Mouse (Mus musculus) myocyte (in vitro differentiated cells): ENCODE results near the gene Wnk4. TPM values are rescaled to one million over a fixed set of nuclear protein-coding genes. Genes with fewer than 3 reads are reported as not detected.
A peak's percentile ranks its signal among the peaks of the same experiment; 100 is the strongest.

Source experiments
- H3K27me3 ChIP-seq: one replicate; pipeline ENCODE4 v1.6.1; 2011; ENCODE audit not compliant: control insufficient read depth, insufficient read depth, insufficient read length
- H3K36me3 ChIP-seq: one replicate; pipeline ENCODE4 v1.6.1; 2011; ENCODE audit not compliant: control insufficient read depth, insufficient read depth
- H3K4me2 ChIP-seq: one replicate; pipeline ENCODE4 v1.6.1; 2011; ENCODE audit warnings: low read depth, control low read depth
- H3K4me3 ChIP-seq: one replicate; pipeline ENCODE4 v1.5.1; 2011; ENCODE audit warnings: mild to moderate bottlenecking, control low read depth, moderate library complexity
- H3K79me2 ChIP-seq: one replicate; pipeline ENCODE4 v1.6.1; 2011; ENCODE audit not compliant: control insufficient read depth, insufficient read depth
- H3ac ChIP-seq: one replicate; pipeline ENCODE4 v1.6.1; 2011; ENCODE audit not compliant: control insufficient read depth, insufficient read length
- CEBPB ChIP-seq: IDR thresholded peaks from 2 replicates; pipeline ENCODE4 v1.6.1; 2011; ENCODE audit warnings: mild to moderate bottlenecking, moderate library complexity; ENCODE audit not compliant: poor library complexity, insufficient read depth, severe bottlenecking
- E2F4 ChIP-seq: IDR thresholded peaks from one replicate; pipeline ENCODE4 v1.6.1; 2011; ENCODE audit warnings: mild to moderate bottlenecking, control low read depth, moderate library complexity; ENCODE audit not compliant: insufficient read depth
- MAX ChIP-seq: IDR thresholded peaks from one replicate; pipeline ENCODE4 v1.6.1; 2011; ENCODE audit warnings: low read depth, mild to moderate bottlenecking, control low read depth
- MYOD1 ChIP-seq, 3 experiments: IDR thresholded peaks; one replicate each; pipeline ENCODE4 v1.6.1; 2011; ENCODE audit warnings: control low read depth in 2 of 3, low read depth in 2 of 3, mild to moderate bottlenecking in 2 of 3, moderate library complexity in 1 of 3; ENCODE audit not compliant: insufficient read length in 2 of 3, control insufficient read depth in 1 of 3
- MYOG ChIP-seq, 3 experiments: IDR thresholded peaks; one replicate each; pipeline ENCODE4 v1.6.1; 2011; ENCODE audit warnings: control low read depth in 2 of 3, low read depth in 2 of 3, mild to moderate bottlenecking in 2 of 3; ENCODE audit not compliant: insufficient read length in 2 of 3, control insufficient read depth in 1 of 3, insufficient read depth in 1 of 3
- POLR2A ChIP-seq: IDR thresholded peaks from one replicate; pipeline ENCODE4 v1.6.1; 2011; ENCODE audit warnings: low read depth, mild to moderate bottlenecking, control low read depth, moderate library complexity; ENCODE audit not compliant: insufficient read length
- POLR2AphosphoS2 ChIP-seq: IDR thresholded peaks from one replicate; pipeline ENCODE4 v1.6.1; 2011; ENCODE audit warnings: low read depth, control low read depth; ENCODE audit not compliant: insufficient read length
- REST ChIP-seq: IDR thresholded peaks from one replicate; pipeline ENCODE4 v1.6.1; 2011; ENCODE audit warnings: mild to moderate bottlenecking, control low read depth, moderate library complexity; ENCODE audit not compliant: insufficient read depth, insufficient read length
- SRF ChIP-seq: IDR thresholded peaks from one replicate; pipeline ENCODE4 v1.6.1; 2011; ENCODE audit warnings: low read depth; ENCODE audit not compliant: control insufficient read depth, insufficient read length
- TCF12 ChIP-seq: IDR thresholded peaks from one replicate; pipeline ENCODE4 v1.6.1; 2011; ENCODE audit warnings: mild to moderate bottlenecking, control low read depth; ENCODE audit not compliant: poor library complexity, insufficient read depth, severe bottlenecking
- TCF3 ChIP-seq: IDR thresholded peaks from one replicate; pipeline ENCODE4 v1.6.1; 2011; ENCODE audit warnings: low read depth, control low read depth; ENCODE audit not compliant: insufficient read length
- USF1 ChIP-seq: IDR thresholded peaks from one replicate; pipeline ENCODE4 v1.6.1; 2011; ENCODE audit warnings: low read depth, mild to moderate bottlenecking, control low read depth, moderate library complexity
- polyA plus RNA-seq: library from polyadenylated mRNA; unstranded; fragments of >200 nt; fragmentation: generic; extraction: Trizol; gene quantifications from one replicate; pipeline ENCODE4 v1.2.1, GENCODE M21; 2012; ENCODE audit warnings: missing spikeins

The Wnk4 gene
- polyA plus RNA-seq, 1 experiment, result 0.19 TPM

DNA sequence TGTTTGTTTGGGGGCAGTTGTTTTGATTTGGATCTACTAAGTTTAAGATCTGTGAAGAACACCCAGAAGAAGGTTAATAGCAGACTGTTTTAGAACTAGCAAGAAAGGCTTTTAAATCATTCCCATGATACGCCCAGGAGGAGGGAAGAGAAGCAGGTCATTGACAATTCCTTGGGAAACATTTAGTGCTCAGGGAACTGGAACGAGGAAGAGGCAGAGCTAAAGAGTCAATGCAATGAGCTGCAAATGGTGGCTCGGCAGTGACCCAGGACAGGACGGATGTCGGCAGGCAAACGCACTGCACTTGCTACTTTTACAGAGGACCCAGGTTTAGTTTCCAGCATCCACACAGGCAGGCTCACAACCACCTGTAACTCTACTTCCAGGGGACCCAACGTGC is 20.5 kb downstream of the Wnk4 start:
- Histone ChIP-seq H3K4me3 (no peak overlapping the region), H3K27me3 (no peaks in the 10 kb centered on the region), H3K36me3 (no peaks in the 10 kb centered on the region), H3K4me2 (no peak overlapping the region), H3ac (no peak overlapping the region), H3K79me2 (no peaks in the 10 kb centered on the region)
- TF ChIP-seq MYOG (IDR thresholded peaks at IDR 0.05; ENCODE audit: control insufficient read depth in 1 of 3, insufficient read depth in 1 of 3, insufficient read length in 2 of 3, low read depth in 2 of 3), result no peak
- no peak for TF ChIP-seq POLR2A
- TF ChIP-seq MAX, result no peak
- TF ChIP-seq TCF12, result no peak
- no peak for TF ChIP-seq MYOD1 (IDR thresholded peaks at IDR 0.05; ENCODE audit: control insufficient read depth in 1 of 3, insufficient read length in 2 of 3, low read depth in 2 of 3)
- TF ChIP-seq USF1, result no peak
- no peak for TF ChIP-seq SRF
- no peak for TF ChIP-seq CEBPB
- no peak for TF ChIP-seq POLR2AphosphoS2

DNA sequence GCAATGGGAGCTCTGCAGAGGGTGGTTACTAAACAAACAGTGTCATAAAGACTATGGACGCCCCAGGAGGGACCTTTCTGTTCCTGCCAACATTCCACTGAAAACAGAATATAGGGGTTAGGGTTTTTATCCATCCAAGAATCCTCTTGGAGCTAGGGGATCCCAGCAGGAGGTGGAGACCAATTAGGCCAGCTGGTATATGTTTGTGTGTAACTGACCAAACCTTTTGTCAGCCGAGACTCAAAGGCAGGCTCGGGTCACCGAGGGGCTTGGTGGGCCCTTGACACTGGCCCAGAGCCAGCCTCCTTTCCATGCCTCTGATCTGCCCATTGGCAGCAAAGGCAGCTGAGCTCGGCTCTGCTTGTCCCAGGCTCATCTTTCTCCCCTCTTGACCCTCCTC is 22.5 kb downstream of the Wnk4 start:
- H3K4me2 ChIP-seq, result no peak overlapping the region
- H3K4me3 ChIP-seq, result no peak overlapping the region
- no peaks in the 10 kb centered on the region for H3K27me3 ChIP-seq
- no peak overlapping the region for H3ac ChIP-seq
- no peak for TF ChIP-seq SRF
- TF ChIP-seq E2F4, result no peak
- no peak for TF ChIP-seq CEBPB
- no peak for TF ChIP-seq REST
- TF ChIP-seq USF1, result no peak
- no peak for TF ChIP-seq MYOG (IDR thresholded peaks at IDR 0.05; ENCODE audit: control insufficient read depth in 1 of 3, insufficient read depth in 1 of 3, insufficient read length in 2 of 3, low read depth in 2 of 3)
- no peak for TF ChIP-seq TCF12
- H3K36me3 ChIP-seq, result peaks cover 4% of the 10 kb centered on the region
- H3K79me2 ChIP-seq, result no peaks in the 10 kb centered on the region

DNA sequence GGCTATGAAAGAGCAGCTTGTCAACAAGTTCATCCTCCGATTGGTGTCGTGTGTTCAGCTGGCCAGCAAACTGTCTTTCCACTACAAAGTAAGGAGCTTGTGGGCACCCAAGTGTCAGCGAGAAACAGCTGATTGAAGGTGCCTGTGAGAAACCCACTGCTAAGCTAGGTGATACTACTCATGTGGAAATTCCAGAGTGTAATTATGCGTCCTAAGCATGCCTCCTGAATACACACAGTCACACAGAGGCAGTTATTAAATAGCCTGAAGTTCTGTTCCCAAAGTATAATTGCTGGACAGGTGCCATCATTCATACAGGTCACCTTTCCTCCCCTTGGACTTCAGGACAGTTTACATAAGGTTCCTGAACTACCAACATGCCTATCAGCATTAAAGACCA is 23.4 kb downstream of the Wnk4 start:
- Histone ChIP-seq H3K4me2 (no peak overlapping the region), H3K27me3 (no peaks in the 10 kb centered on the region), H3K4me3 (no peak overlapping the region), H3ac (no peak overlapping the region), H3K79me2 (no peaks in the 10 kb centered on the region), H3K36me3 (peaks cover 10% of the 10 kb centered on the region)
- TF ChIP-seq USF1, result no peak
- TF ChIP-seq CEBPB, result no peak
- no peak for TF ChIP-seq TCF12
- TF ChIP-seq REST, result no peak
- TF ChIP-seq POLR2AphosphoS2, result no peak
- TF ChIP-seq MYOD1 (IDR thresholded peaks at IDR 0.05; ENCODE audit: control insufficient read depth in 1 of 3, insufficient read length in 2 of 3, low read depth in 2 of 3), result no peak
- TF ChIP-seq SRF, result no peak
- TF ChIP-seq POLR2A, result no peak
- TF ChIP-seq MAX, result no peak
- no peak for TF ChIP-seq E2F4
- no peak for TF ChIP-seq TCF3
- no peak for TF ChIP-seq MYOG (IDR thresholded peaks at IDR 0.05; ENCODE audit: control insufficient read depth in 1 of 3, insufficient read depth in 1 of 3, insufficient read length in 2 of 3, low read depth in 2 of 3)

DNA sequence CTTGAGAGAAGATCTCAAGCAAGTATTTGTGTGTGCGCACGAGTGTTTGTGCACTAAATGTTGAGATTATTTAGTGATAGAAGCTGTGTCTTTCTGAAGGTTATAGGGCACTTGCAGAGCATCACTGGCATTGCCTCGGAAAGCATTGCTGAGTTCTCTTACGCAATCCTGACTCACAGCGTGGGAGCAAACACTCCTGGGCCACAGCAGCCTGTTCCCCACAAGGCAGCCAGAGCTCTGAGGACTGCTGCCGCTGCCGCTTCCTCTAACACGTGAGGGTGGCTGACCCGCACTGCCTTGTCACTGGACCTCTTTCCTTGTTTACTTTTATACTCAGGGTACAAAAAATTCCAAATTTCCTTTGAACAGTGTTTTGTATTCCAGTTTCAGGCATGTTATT is 26.9 kb downstream of the Wnk4 start:
- Histone ChIP-seq H3K4me3 (no peak overlapping the region), H3K36me3 (peaks cover 28% of the 10 kb centered on the region), H3K27me3 (no peaks in the 10 kb centered on the region), H3K4me2 (no peak overlapping the region), H3K79me2 (no peaks in the 10 kb centered on the region), H3ac (no peak overlapping the region)
- TF ChIP-seq E2F4 (no peak), CEBPB (peak; percentile 88)

DNA sequence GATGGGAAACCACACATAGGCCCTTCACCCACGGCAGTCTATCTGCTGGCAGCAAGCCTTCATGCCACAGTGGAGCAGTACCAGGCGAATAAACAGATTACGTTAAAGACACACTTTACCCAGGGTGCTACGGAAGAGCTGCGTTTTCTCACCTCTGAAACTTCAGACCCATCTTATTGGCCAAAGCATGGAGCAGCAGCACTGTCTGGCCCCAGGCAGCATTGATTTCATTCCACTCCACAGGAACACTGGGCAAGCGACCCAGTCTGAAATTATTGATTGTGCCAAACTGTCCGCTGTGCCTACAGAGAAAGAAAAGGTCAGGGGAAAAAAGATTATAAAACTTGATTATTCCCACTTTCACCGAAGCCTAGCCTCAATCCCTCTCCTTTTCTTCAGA is 30.9 kb downstream of the Wnk4 start:
- Histone ChIP-seq H3K79me2 (no peaks in the 10 kb centered on the region), H3ac (no peak overlapping the region), H3K27me3 (no peaks in the 10 kb centered on the region), H3K4me2 (no peak overlapping the region), H3K4me3 (no peak overlapping the region), H3K36me3 (peaks cover 58% of the 10 kb centered on the region)
- no peak for TF ChIP-seq E2F4
- no peak for TF ChIP-seq TCF3
- TF ChIP-seq REST, result no peak
- no peak for TF ChIP-seq MAX
- TF ChIP-seq MYOG (IDR thresholded peaks at IDR 0.05; ENCODE audit: control insufficient read depth in 1 of 3, insufficient read depth in 1 of 3, insufficient read length in 2 of 3, low read depth in 2 of 3), result no peak
- no peak for TF ChIP-seq MYOD1 (IDR thresholded peaks at IDR 0.05; ENCODE audit: control insufficient read depth in 1 of 3, insufficient read length in 2 of 3, low read depth in 2 of 3)
- no peak for TF ChIP-seq TCF12
- no peak for TF ChIP-seq USF1
- TF ChIP-seq CEBPB, result no peak
- no peak for TF ChIP-seq POLR2A
- no peak for TF ChIP-seq SRF
- no peak for TF ChIP-seq POLR2AphosphoS2
